Comparison of ENCODE assay signal across 8 mouse cellular contexts in genomic region chr5:34517913-34518312, GRCm38 (mm10). TPM values are rescaled to one million over a fixed set of nuclear protein-coding genes. Genes with fewer than 3 reads are reported as not detected.
DNase-seq lines count a peak whose midpoint lies in the region; ATAC-seq and TF ChIP-seq lines count a peak whose summit lies in the region.
"Had no signal": no experiment of that assay in that cellular context is flagged by ENCODE, and none has a peak within 500 bp of the region (broad histone marks: within the 10 kb centered on the region; RNA-seq: fewer than 3 reads in every experiment).

No protein-coding gene starts in this region.

- H3K9me3 ChIP-seq in CH12.LX (replicated peaks; ENCODE audit: low read length): no peaks in the 10 kb centered on the region
- H3K9me3 ChIP-seq: lung, embryonic 15.5 days had no signal

- H3K36me3 ChIP-seq in CH12.LX (replicated peaks in 1 of 2; ENCODE audit: control insufficient read depth in 1 of 2, insufficient read depth in 1 of 2, low read length in 1 of 2): no peaks in the 10 kb centered on the region
- H3K36me3 ChIP-seq: lung, embryonic 15.5 days had no signal

- TF ChIP-seq RAD21 in CH12.LX (IDR thresholded peaks at IDR 0.05; ENCODE audit: low read depth, low read length): peak; percentile 79

- in situ Hi-C loops in CH12.LX (cut with MboI; ENCODE audit: low pct_ligation_motif_present, low pct_unique_long_range_greater_than_20kb, low sequenced_read_pairs): no loop called here
- in situ Hi-C loops in Patski (cut with MboI; ENCODE audit: low pct_unique_long_range_greater_than_20kb): no loop called here

- H3K4me3 ChIP-seq in CH12.LX (replicated peaks in 1 of 3; ENCODE audit: low read depth in 2 of 3, low read length in 2 of 3, poor library complexity in 1 of 3): no peak overlapping the region
- H3K4me3 ChIP-seq: lung, embryonic 15.5 days had no signal

- CTCF ChIA-PET in Patski (lab: Charles Lee): interaction anchor here (1.0 to 2.8 kb wide), 9 partner anchors 12 to 125 kb away, joined by 3 to 8 read pairs (median 4); partner anchors contain the start of gene Mfsd10

- no peak for TF ChIP-seq POLR2A in CH12.LX (IDR thresholded peaks at IDR 0.05; ENCODE audit: low read depth, low read length)

- H3K27me3 ChIP-seq in CH12.LX (replicated peaks): no peaks in the 10 kb centered on the region
- H3K27me3 ChIP-seq in Patski: no peaks in the 10 kb centered on the region
- H3K27me3 ChIP-seq: lung, embryonic 15.5 days had no signal

- no peak overlapping the region for H3K27ac ChIP-seq in CH12.LX (ENCODE audit: insufficient read depth, low read depth)
- H3K27ac ChIP-seq: lung, embryonic 15.5 days had no signal

- TF ChIP-seq CTCF in CH12.LX (conservative IDR thresholded peaks at IDR 0.05 in 1 of 2, IDR thresholded peaks at IDR 0.05 in 1 of 2; ENCODE audit: low read depth in 2 of 2, low read length in 2 of 2) (peak; percentile 70 to 92), Patski (IDR thresholded peaks at IDR 0.05) (peak; percentile 94)

- peaks cover 27 to 51% of the 10 kb centered on the region in 2 experiments for H3K4me1 ChIP-seq in CH12.LX (ENCODE audit: control insufficient read depth in 1 of 2, insufficient read depth in 2 of 2)

- no peak overlapping the region for H3K4me2 ChIP-seq in CH12.LX (ENCODE audit: insufficient read depth, low read depth, poor library complexity, severe bottlenecking)
- H3K4me2 ChIP-seq: lung, embryonic 15.5 days had no signal

- no peak for TF ChIP-seq EP300 in CH12.LX (IDR thresholded peaks at IDR 0.05; ENCODE audit: low read length)

- H3K79me2 ChIP-seq in CH12.LX (replicated peaks; ENCODE audit: control insufficient read depth, extremely low read depth, insufficient read depth, poor library complexity, severe bottlenecking): peaks cover 4% of the 10 kb centered on the region

- POLR2A ChIA-PET in Patski (lab: Charles Lee): interaction anchor here (1.0 kb wide), 1 partner anchor 89 kb away, joined by 3 read pairs; no protein-coding TSS in a partner anchor

- dilution Hi-C loops in CH12.LX (cut with MboI; ENCODE audit: extremely low pct_ligation_motif_present, extremely low pct_unique_long_range_greater_than_20kb, low sequenced_read_pairs): no loop called here

- H3K9ac ChIP-seq in CH12.LX (ENCODE audit: insufficient read depth, low read depth): no peak overlapping the region
- H3K9ac ChIP-seq: lung, embryonic 15.5 days had no signal

- DNase-seq in CH12.LX (ENCODE audit: extremely low read depth) (peak; percentile 92), Patski (ENCODE audit: low read depth, low spot score) (no peak)
- peak; percentile 85 to 91 for DNase-seq in cerebellum, postnatal 14 days
- DNase-seq in layer of hippocampus, postnatal 25 days (ENCODE audit: extremely low spot score in 1 of 2, low spot score in 1 of 2): peak; percentile 56 to 83
- DNase-seq in lung, postnatal 4 days: peak; percentile 81 to 87
- peak; percentile 71 for DNase-seq in spleen, adult 12 weeks (ENCODE audit: low spot score)

- ATAC-seq in Patski: peak; percentile 22
- ATAC-seq in granulocyte monocyte progenitor cell, adult 5-6 weeks (replicated peaks; ENCODE audit: poor library complexity, severe bottlenecking): peak; percentile 53

TF ChIP-seq in CH12.LX, 34 proteins besides CTCF, POLR2A, EP300 and RAD21:
- TF ChIP-seq PAX5 (IDR thresholded peaks at IDR 0.05; ENCODE audit: low read length) (no peak), ZNF384 (IDR thresholded peaks at IDR 0.05; ENCODE audit: low read depth, low read length) (no peak), MAFK (IDR thresholded peaks at IDR 0.05; ENCODE audit: insufficient replicate concordance, low read length) (no peak), MXI1 (IDR thresholded peaks at IDR 0.05; ENCODE audit: low read depth, low read length) (no peak), UBTF (IDR thresholded peaks at IDR 0.05; ENCODE audit: low read depth, low read length) (no peak), MEF2A (IDR thresholded peaks at IDR 0.05; ENCODE audit: borderline replicate concordance, low read depth, low read length) (no peak), MAX (IDR thresholded peaks at IDR 0.05; ENCODE audit: low read length) (no peak), GABPA (IDR thresholded peaks at IDR 0.05; ENCODE audit: insufficient replicate concordance, low read depth, low read length) (no peak), ETS1 (conservative IDR thresholded peaks at IDR 0.05; ENCODE audit: low read depth, low read length) (no peak), SMC3 (IDR thresholded peaks at IDR 0.05; ENCODE audit: low read depth, low read length) (peak; percentile 87), SIN3A (IDR thresholded peaks at IDR 0.05; ENCODE audit: low read length) (no peak), ZKSCAN1 (IDR thresholded peaks at IDR 0.05; ENCODE audit: borderline replicate concordance, low read depth, low read length) (no peak), IRF4 (IDR thresholded peaks at IDR 0.05; ENCODE audit: low read depth, low read length) (peak; percentile 29; the same call in 1 of the 2 replicates), MYC (IDR thresholded peaks at IDR 0.05; ENCODE audit: low read depth, low read length) (0 out of 2 replicates have a peak, but pooled peaks have one; percentile 74), ZC3H11A (IDR thresholded peaks at IDR 0.05; ENCODE audit: low read depth, low read length) (0 out of 2 replicates have a peak, but pooled peaks have one; percentile 7), RCOR1 (conservative IDR thresholded peaks at IDR 0.05; ENCODE audit: low read depth, low read length) (no peak), ELF1 (IDR thresholded peaks at IDR 0.05; ENCODE audit: low read depth, low read length) (no peak), MAZ (IDR thresholded peaks at IDR 0.05; ENCODE audit: low read depth, low read length) (no peak), ZMIZ1 (IDR thresholded peaks at IDR 0.05; ENCODE audit: low read depth, low read length) (no peak)

RNA-seq across cellular contexts. Expression of gene Tnip2, which starts 4.1 kb away (rescaled TPM):
- total RNA-seq in CH12.LX (2012; rRNA removed) (21.9 and 23.4 TPM in 2 replicates), CH12.LX (2014; rRNA removed) (16.0 and 17.7 TPM in 2 replicates)
- polyA plus RNA-seq in CH12.LX (2012; ENCODE audit: insufficient read length, low read depth) (26.8 and 30.6 TPM in 2 replicates), Patski (2021) (33.5 TPM)
- total RNA-seq in granulocyte monocyte progenitor cell, adult 5-6 weeks (2014; fragmentation: Nextera tagmentation): 11.8 and 16.2 TPM in 2 replicates
- 22.0 and 24.4 TPM in 2 replicates for total RNA-seq in granulocyte monocyte progenitor cell, adult 5-6 weeks (2017)
- 10 to 100 TPM; 19.2 to 30.8 TPM for total RNA-seq in layer of hippocampus, postnatal 25 days (2021)

RNA-seq across cellular contexts. Expression of gene Sh3bp2, which starts 7.7 kb away (rescaled TPM):
- total RNA-seq in CH12.LX (2012; rRNA removed) (5.9 and 7.3 TPM in 2 replicates), CH12.LX (2014; rRNA removed) (5.8 and 6.5 TPM in 2 replicates)
- polyA plus RNA-seq in CH12.LX (2012; ENCODE audit: insufficient read length, low read depth) (10.5 and 11.0 TPM in 2 replicates), Patski (2021) (18.2 TPM)
- 15.4 and 16.5 TPM in 2 replicates for total RNA-seq in granulocyte monocyte progenitor cell, adult 5-6 weeks (2014; fragmentation: Nextera tagmentation)
- total RNA-seq in granulocyte monocyte progenitor cell, adult 5-6 weeks (2017): 9.8 and 11.9 TPM in 2 replicates
- 1 to 10 TPM; 3.7 to 7.5 TPM for total RNA-seq in layer of hippocampus, postnatal 25 days (2021)

RNA-seq across cellular contexts. Expression of gene Add1, which starts 55.6 kb away (rescaled TPM):
- 32.1 and 45.0 TPM in 2 replicates for total RNA-seq in CH12.LX (2012; rRNA removed)
- total RNA-seq in CH12.LX (2014; rRNA removed): 28.0 and 28.1 TPM in 2 replicates
- polyA plus RNA-seq in CH12.LX (2012; ENCODE audit: insufficient read length, low read depth): 46.0 and 48.7 TPM in 2 replicates
- polyA plus RNA-seq in Patski (2021): 279 TPM
- total RNA-seq in granulocyte monocyte progenitor cell, adult 5-6 weeks (2014; fragmentation: Nextera tagmentation): 65.6 and 74.2 TPM in 2 replicates
- 81.0 and 82.6 TPM in 2 replicates for total RNA-seq in granulocyte monocyte progenitor cell, adult 5-6 weeks (2017)
- 100 to 1,000 TPM; 452 to 468 TPM for total RNA-seq in layer of hippocampus, postnatal 25 days (2021)

Comparison
In these comparisons a context has a peak if more than half of its experiments do, and no peak if none do; other contexts are left out.
1. RNA of gene Add1, which starts 55.6 kb away (total RNA-seq): 452 to 468 TPM in layer of hippocampus, postnatal 25 days; 65.6 to 82.6 TPM in granulocyte monocyte progenitor cell, adult 5-6 weeks and 28.0 to 45.0 TPM in CH12.LX; every median in the first group is over 4 times any median in the second.